Mouse (Mus musculus): ENCODE data around the gene Fosl1. TPM values are rescaled to one million over a fixed set of nuclear protein-coding genes. Genes with fewer than 3 reads are reported as not detected.

Fosl1 gene
- polyA plus RNA-seq, 1 experiment = 0.50 TPM

GRCm38 (mm10) chr19:5477004-5477667 is 29.8 kb downstream of the Fosl1 start:
- Histone ChIP-seq H3K4me3 (ENCODE audit: insufficient read depth, low read length) (no peak overlapping the region), H3K27ac (ENCODE audit: insufficient read depth, low read depth, low read length) (no peak overlapping the region), H3K4me1 (ENCODE audit: control insufficient read depth, insufficient read depth, low read length) (0 out of 2 replicates have a peak, but pooled peaks cover 2% of the 10 kb centered on the region)
- TF ChIP-seq CTCF (IDR thresholded peaks at IDR 0.05; ENCODE audit: low read depth, low read length) = no peak
- no peak for TF ChIP-seq POLR2A (IDR thresholded peaks at IDR 0.05; ENCODE audit: borderline replicate concordance, low read depth, low read length)

GRCm38 (mm10) chr19:5477668-5478300 is 30.4 kb downstream of the Fosl1 start:
- TF ChIP-seq POLR2A (IDR thresholded peaks at IDR 0.05; ENCODE audit: borderline replicate concordance, low read depth, low read length) (no peak), CTCF (IDR thresholded peaks at IDR 0.05; ENCODE audit: low read depth, low read length) (no peak)
- Histone ChIP-seq H3K4me3 (ENCODE audit: insufficient read depth, low read length) (no peak overlapping the region), H3K4me1 (ENCODE audit: control insufficient read depth, insufficient read depth, low read length) (0 out of 2 replicates have a peak, but pooled peaks cover 2% of the 10 kb centered on the region), H3K27ac (ENCODE audit: insufficient read depth, low read depth, low read length) (no peak overlapping the region)

GRCm38 (mm10) chr19:5480016-5480415 is 32.7 kb downstream of the Fosl1 start:
- no peaks in the 10 kb centered on the region for H3K4me1 ChIP-seq (ENCODE audit: control insufficient read depth, insufficient read depth, low read length)
- no peak for TF ChIP-seq CTCF (IDR thresholded peaks at IDR 0.05; ENCODE audit: low read depth, low read length)
- TF ChIP-seq POLR2A (IDR thresholded peaks at IDR 0.05; ENCODE audit: borderline replicate concordance, low read depth, low read length) = no peak
- H3K27ac ChIP-seq (ENCODE audit: insufficient read depth, low read depth, low read length) = no peak overlapping the region
- H3K4me3 ChIP-seq (ENCODE audit: insufficient read depth, low read length) = no peak overlapping the region

- TF ChIP-seq CTCF (IDR thresholded peaks at IDR 0.05; ENCODE audit: low read depth, low read length) = no peak
- no peak for TF ChIP-seq POLR2A (IDR thresholded peaks at IDR 0.05; ENCODE audit: borderline replicate concordance, low read depth, low read length)
- Histone ChIP-seq H3K4me1 (ENCODE audit: control insufficient read depth, insufficient read depth, low read length) (no peaks in the 10 kb centered on the region), H3K27ac (ENCODE audit: insufficient read depth, low read depth, low read length) (no peak overlapping the region), H3K4me3 (ENCODE audit: insufficient read depth, low read length) (no peak overlapping the region)
These were observed 34.1 kb downstream of the Fosl1 start for GRCm38 (mm10) chr19:5481398-5481797.

GRCm38 (mm10) chr19:5483386-5484359 is 36.3 kb downstream of the Fosl1 start:
- Histone ChIP-seq H3K4me1 (ENCODE audit: control insufficient read depth, insufficient read depth, low read length) (peaks cover 9% of the 10 kb centered on the region), H3K4me3 (ENCODE audit: insufficient read depth, low read length) (no peak overlapping the region), H3K27ac (ENCODE audit: insufficient read depth, low read depth, low read length) (no peak overlapping the region)
- TF ChIP-seq POLR2A (IDR thresholded peaks at IDR 0.05; ENCODE audit: borderline replicate concordance, low read depth, low read length) (no peak), CTCF (IDR thresholded peaks at IDR 0.05; ENCODE audit: low read depth, low read length) (no peak)

- Histone ChIP-seq H3K27ac (ENCODE audit: insufficient read depth, low read depth, low read length) (no peak overlapping the region), H3K4me1 (ENCODE audit: control insufficient read depth, insufficient read depth, low read length) (peaks cover 9% of the 10 kb centered on the region), H3K4me3 (ENCODE audit: insufficient read depth, low read length) (no peak overlapping the region)
- TF ChIP-seq CTCF (IDR thresholded peaks at IDR 0.05; ENCODE audit: low read depth, low read length) = no peak
- TF ChIP-seq POLR2A (IDR thresholded peaks at IDR 0.05; ENCODE audit: borderline replicate concordance, low read depth, low read length) = no peak
These were observed 37.1 kb downstream of the Fosl1 start for GRCm38 (mm10) chr19:5484496-5484895.

- H3K27ac ChIP-seq (ENCODE audit: insufficient read depth, low read depth, low read length) = no peak overlapping the region
- TF ChIP-seq POLR2A (IDR thresholded peaks at IDR 0.05; ENCODE audit: borderline replicate concordance, low read depth, low read length) (no peak), CTCF (IDR thresholded peaks at IDR 0.05; ENCODE audit: low read depth, low read length) (no peak)
- H3K4me3 ChIP-seq (ENCODE audit: insufficient read depth, low read length) = no peak overlapping the region
- H3K4me1 ChIP-seq (ENCODE audit: control insufficient read depth, insufficient read depth, low read length) = peaks cover 9% of the 10 kb centered on the region
These were observed 38.0 kb downstream of the Fosl1 start for GRCm38 (mm10) chr19:5485371-5485770.

- no peak for TF ChIP-seq POLR2A (IDR thresholded peaks at IDR 0.05; ENCODE audit: borderline replicate concordance, low read depth, low read length)
- no peak for TF ChIP-seq CTCF (IDR thresholded peaks at IDR 0.05; ENCODE audit: low read depth, low read length)
- no peak overlapping the region for H3K4me3 ChIP-seq (ENCODE audit: insufficient read depth, low read length)
- peaks cover 9% of the 10 kb centered on the region for H3K4me1 ChIP-seq (ENCODE audit: control insufficient read depth, insufficient read depth, low read length)
- no peak overlapping the region for H3K27ac ChIP-seq (ENCODE audit: insufficient read depth, low read depth, low read length)
These were observed 38.5 kb downstream of the Fosl1 start for GRCm38 (mm10) chr19:5485821-5486220.

GRCm38 (mm10) chr19:5486286-5486685 is 38.9 kb downstream of the Fosl1 start:
- Histone ChIP-seq H3K4me1 (ENCODE audit: control insufficient read depth, insufficient read depth, low read length) (peaks cover 9% of the 10 kb centered on the region), H3K4me3 (ENCODE audit: insufficient read depth, low read length) (no peak overlapping the region), H3K27ac (ENCODE audit: insufficient read depth, low read depth, low read length) (no peak overlapping the region)
- TF ChIP-seq CTCF (IDR thresholded peaks at IDR 0.05; ENCODE audit: low read depth, low read length) = no peak
- no peak for TF ChIP-seq POLR2A (IDR thresholded peaks at IDR 0.05; ENCODE audit: borderline replicate concordance, low read depth, low read length)
